Mouse (Mus musculus) intestine, embryonic 15.5 days (tissue): Measurements from ENCODE around the gene Ptchd3. TPM values are rescaled to one million over a fixed set of nuclear protein-coding genes. Genes with fewer than 3 reads are reported as not detected.

Experiments
- ATAC-seq: fragments of 200-750 bp; cut with Nextera tagmentation; 2 replicates; pipeline ENCODE4 v1.8.0; 2017; ENCODE audit warnings: moderate TSS enrichment, moderate library complexity
- H3K27ac ChIP-seq: fragments of 300-500 bp; sonication (generic); 2 replicates; pipeline ENCODE4 v1.5.1; 2015; ENCODE audit warnings: mild to moderate bottlenecking, inconsistent platforms
- H3K27me3 ChIP-seq: fragments of 300-500 bp; sonication (generic); replicated peaks from 2 replicates; pipeline ENCODE4 v1.6.1; 2015; ENCODE audit warnings: inconsistent platforms
- H3K36me3 ChIP-seq: fragments of 300-500 bp; sonication (generic); 2 replicates; pipeline ENCODE4 v1.6.1; 2015; ENCODE audit warnings: inconsistent platforms
- H3K4me1 ChIP-seq: fragments of 300-500 bp; sonication (generic); replicated peaks from 2 replicates; pipeline ENCODE4 v1.6.1; 2015; ENCODE audit warnings: inconsistent platforms
- H3K4me2 ChIP-seq: fragments of 300-500 bp; sonication (generic); replicated peaks from 2 replicates; pipeline ENCODE4 v1.6.1; 2015; ENCODE audit warnings: mild to moderate bottlenecking, inconsistent platforms
- H3K4me3 ChIP-seq: fragments of 300-500 bp; sonication (generic); replicated peaks from 2 replicates; pipeline ENCODE4 v1.5.1; 2015; ENCODE audit warnings: inconsistent platforms
- H3K9ac ChIP-seq: fragments of 300-500 bp; sonication (generic); 2 replicates; pipeline ENCODE4 v1.6.1; 2015; ENCODE audit warnings: inconsistent platforms
- H3K9me3 ChIP-seq: fragments of 300-500 bp; sonication (generic); 2 replicates; pipeline ENCODE4 v1.6.1; 2016; ENCODE audit warnings: inconsistent platforms
- WGBS: fragments of 180-500 bp; shearing (Covaris S2); methylation state at CpG from one replicate; pipeline ENCODE4 v1.1.7; 2015; 5-methylcytosine and 5-hydroxymethylcytosine counted together
- polyA plus RNA-seq: library from polyadenylated mRNA; unstranded; fragments of >200 nt; fragmentation: Nextera tagmentation; extraction: Ambion mirVana; gene quantifications from 2 replicates; pipeline ENCODE4 v1.2.1, GENCODE M21; 2015

Ptchd3 gene
- polyA plus RNA-seq, 1 experiment from 2014 or later, result not detected

DNA sequence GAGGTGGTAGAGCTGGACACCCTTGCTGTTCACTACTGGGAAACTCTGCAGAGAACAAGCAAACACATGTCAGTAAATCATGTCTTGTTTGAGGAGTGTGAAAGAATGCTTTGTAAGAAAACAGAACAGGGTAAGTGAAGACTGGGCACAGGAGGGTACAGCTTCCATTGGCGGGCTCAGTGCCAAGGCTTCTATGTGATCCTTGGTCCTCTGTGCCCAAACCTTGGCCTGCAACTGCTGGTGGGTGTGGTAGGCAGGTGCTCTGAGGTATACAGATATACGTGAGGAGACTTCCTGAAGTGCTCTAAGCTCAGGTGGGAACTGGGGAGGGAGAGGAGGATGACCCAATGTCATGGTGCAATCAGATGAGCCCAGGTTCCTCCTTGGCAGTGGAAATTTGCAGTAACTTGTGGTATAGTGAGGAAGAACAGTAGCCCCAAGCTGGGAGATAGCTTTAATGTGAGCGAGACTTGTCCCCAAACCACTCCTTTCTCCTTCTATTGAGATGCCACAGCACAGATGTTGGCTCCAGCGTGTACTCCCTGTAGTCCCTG, 30.2 kb upstream of the Ptchd3 start:
- H3K36me3 ChIP-seq, result no peaks in the 10 kb centered on the region
- H3K9me3 ChIP-seq, result no peaks in the 10 kb centered on the region
- no peaks in the 10 kb centered on the region for H3K27me3 ChIP-seq
- 0 out of 2 replicates have a peak, but pooled peaks cover 2% of the 10 kb centered on the region for H3K4me1 ChIP-seq
- H3K4me3 ChIP-seq, result no peak overlapping the region
- ATAC-seq, result no peak
- H3K27ac ChIP-seq, result no peak overlapping the region
- H3K9ac ChIP-seq, result no peak overlapping the region
- WGBS, result 80% methylated on average over 4 of the region's 4 CpGs
- no peak overlapping the region for H3K4me2 ChIP-seq

- Histone ChIP-seq H3K27ac (no peak overlapping the region), H3K4me1 (no peaks in the 10 kb centered on the region), H3K4me2 (no peak overlapping the region), H3K36me3 (no peaks in the 10 kb centered on the region), H3K9me3 (no peaks in the 10 kb centered on the region), H3K4me3 (no peak overlapping the region), H3K27me3 (no peaks in the 10 kb centered on the region), H3K9ac (no peak overlapping the region)
- no peak for ATAC-seq
- 79% methylated on average over 2 of the region's 2 CpGs for WGBS
Observed at GRCm38 (mm10) chr11:121802743-121803142, 27.3 kb upstream of the Ptchd3 start.

GRCm38 (mm10) chr11:121804258-121805027, 25.6 kb upstream of the Ptchd3 start:
- no peak overlapping the region for H3K9ac ChIP-seq
- no peaks in the 10 kb centered on the region for H3K9me3 ChIP-seq
- H3K4me3 ChIP-seq, result no peak overlapping the region
- H3K27ac ChIP-seq, result no peak overlapping the region
- no peak overlapping the region for H3K4me2 ChIP-seq
- no peaks in the 10 kb centered on the region for H3K27me3 ChIP-seq
- ATAC-seq, result no peak
- 86% methylated on average over 5 of the region's 5 CpGs for WGBS
- H3K36me3 ChIP-seq, result no peaks in the 10 kb centered on the region
- H3K4me1 ChIP-seq, result no peaks in the 10 kb centered on the region

DNA sequence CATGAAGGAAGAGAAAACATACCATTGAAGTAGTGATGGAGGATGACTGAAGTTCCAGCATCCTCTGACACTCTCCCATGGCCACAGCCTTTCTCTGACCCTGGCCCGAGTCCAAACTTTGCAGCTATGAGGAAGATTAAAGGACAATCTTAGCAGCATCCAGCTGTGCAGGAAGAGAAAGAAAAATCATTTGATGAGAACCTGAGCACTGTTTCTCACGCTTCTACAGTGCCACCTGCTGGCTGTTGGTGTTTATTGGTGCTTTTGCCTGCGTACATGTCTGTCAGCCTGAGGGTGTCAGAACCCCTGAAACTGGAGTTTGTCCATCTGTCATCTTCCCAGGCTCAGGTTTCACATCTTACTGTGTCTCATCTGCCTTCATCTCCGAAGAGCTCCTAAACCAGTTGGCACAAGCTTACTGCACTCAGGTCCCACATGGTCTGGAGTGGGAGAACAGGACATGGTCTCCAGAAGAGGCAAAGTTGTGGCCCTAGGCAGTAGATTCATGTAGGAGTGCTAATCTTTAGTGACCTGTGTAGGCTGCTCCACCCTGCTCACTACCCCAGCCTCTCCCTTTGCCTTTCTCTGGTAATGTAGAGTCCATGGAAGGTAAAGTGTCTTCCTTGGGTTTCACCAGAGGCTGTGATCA, 21.7 kb upstream of the Ptchd3 start:
- ATAC-seq, result peak; percentile 86
- Histone ChIP-seq H3K9me3 (no peaks in the 10 kb centered on the region), H3K9ac (no peak overlapping the region), H3K4me2 (no peak overlapping the region), H3K4me3 (no peak overlapping the region), H3K4me1 (no peaks in the 10 kb centered on the region), H3K36me3 (no peaks in the 10 kb centered on the region), H3K27ac (no peak overlapping the region), H3K27me3 (no peaks in the 10 kb centered on the region)
- WGBS, result 3% methylated on average over 4 of the region's 4 CpGs

DNA sequence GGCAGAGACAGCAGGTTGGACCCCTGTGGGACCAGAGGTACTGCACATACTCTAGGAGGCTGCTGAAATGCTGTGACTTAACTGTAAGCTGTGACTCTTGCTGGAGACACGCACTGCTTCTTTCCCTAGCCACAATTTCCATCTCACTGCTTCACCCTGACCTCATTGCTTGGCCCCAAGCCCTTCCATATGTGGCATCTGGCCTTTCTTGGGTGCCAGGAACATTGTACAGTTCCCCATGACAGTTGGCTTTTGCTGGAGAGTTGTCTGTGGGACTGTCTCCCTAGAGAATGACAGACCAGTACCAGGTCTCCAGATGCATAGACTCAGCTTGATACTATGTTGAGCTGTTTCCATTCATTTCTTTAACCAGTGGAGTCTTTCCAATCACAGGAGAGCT, 21.2 kb upstream of the Ptchd3 start:
- Histone ChIP-seq H3K27ac (no peak overlapping the region), H3K27me3 (no peaks in the 10 kb centered on the region), H3K4me3 (no peak overlapping the region), H3K9me3 (no peaks in the 10 kb centered on the region), H3K36me3 (no peaks in the 10 kb centered on the region), H3K4me1 (no peaks in the 10 kb centered on the region), H3K4me2 (no peak overlapping the region), H3K9ac (no peak overlapping the region)
- no peak for ATAC-seq
- 62% methylated on average over 1 of the region's 1 CpGs for WGBS

- Histone ChIP-seq H3K4me3 (no peak overlapping the region), H3K4me1 (0 out of 2 replicates have a peak, but pooled peaks cover 2% of the 10 kb centered on the region), H3K27ac (no peak overlapping the region), H3K4me2 (no peak overlapping the region), H3K9me3 (no peaks in the 10 kb centered on the region), H3K9ac (no peak overlapping the region), H3K27me3 (no peaks in the 10 kb centered on the region), H3K36me3 (no peaks in the 10 kb centered on the region)
- ATAC-seq, result no peak
- 41% methylated on average over 2 of the region's 2 CpGs for WGBS
Observed at GRCm38 (mm10) chr11:121845923-121846322, 15.9 kb downstream of the Ptchd3 start.

DNA sequence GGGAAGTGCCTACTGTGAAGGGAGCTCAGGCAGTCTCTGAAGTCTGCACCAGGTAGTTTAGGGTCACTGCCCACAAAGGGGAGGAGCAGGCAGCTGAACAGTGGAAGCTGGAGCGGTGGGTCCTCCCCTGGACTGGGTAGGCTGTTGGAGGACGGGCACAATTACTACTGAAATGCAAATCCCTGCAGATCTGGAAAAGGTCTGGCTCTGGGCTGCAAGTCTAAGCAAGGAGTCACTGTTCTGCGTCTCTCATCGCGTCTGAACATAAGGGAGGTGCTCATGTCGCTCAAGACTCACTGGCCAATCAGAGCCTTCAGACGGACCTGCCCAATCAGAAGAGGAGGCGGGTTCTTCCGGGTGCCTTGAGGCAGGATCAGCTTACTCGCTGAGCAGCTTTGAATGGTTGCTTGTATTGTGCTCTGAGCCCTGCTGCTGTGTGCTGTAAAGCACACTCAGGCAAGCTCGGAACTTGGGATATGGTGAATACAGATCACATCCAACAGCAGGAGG, 17.8 kb downstream of the Ptchd3 start:
- Histone ChIP-seq H3K36me3 (no peaks in the 10 kb centered on the region), H3K9ac (peak overlapping the region; percentile 50), H3K27ac (peak overlapping the region; percentile 79), H3K4me3 (peak overlapping the region; percentile 49), H3K27me3 (no peaks in the 10 kb centered on the region), H3K4me2 (peak overlapping the region; percentile 78), H3K4me1 (0 out of 2 replicates have a peak, but pooled peaks cover 2% of the 10 kb centered on the region), H3K9me3 (no peaks in the 10 kb centered on the region)
- ATAC-seq, result peak; percentile 100
- WGBS, result under 1% methylated on average over 11 of the region's 11 CpGs

Other genes starting within 250 kb of the Ptchd3 start
- 7.3 and 8.0 TPM in 2 replicates for gene B3gntl1, start 157.1 kb upstream of the Ptchd3 start, polyA plus RNA-seq
- 34.2 and 40.5 TPM in 2 replicates for gene Metrnl, start 128.7 kb upstream of the Ptchd3 start, polyA plus RNA-seq